Mouse (Mus musculus) kidney, embryonic 15.5 days (tissue): ENCODE results near the gene Rps10. TPM values are rescaled to one million over a fixed set of nuclear protein-coding genes. Genes with fewer than 3 reads are reported as not detected.

ENCODE experiments used
- ATAC-seq: fragments of 200-750 bp; cut with Nextera tagmentation; replicated peaks from 2 replicates; pipeline ENCODE4 v1.8.0; 2017; ENCODE audit warnings: moderate TSS enrichment; ENCODE audit not compliant: low FRiP score
- H3K27ac ChIP-seq: fragments of 300-500 bp; sonication (generic); 2 replicates; pipeline ENCODE4 v1.5.1; 2015; ENCODE audit warnings: mild to moderate bottlenecking, inconsistent platforms
- H3K27me3 ChIP-seq: fragments of 300-500 bp; sonication (generic); 2 replicates; pipeline ENCODE4 v1.6.1; 2015; ENCODE audit warnings: inconsistent platforms
- H3K36me3 ChIP-seq: fragments of 300-500 bp; sonication (generic); 2 replicates; pipeline ENCODE4 v1.6.1; 2015; ENCODE audit warnings: inconsistent platforms
- H3K4me1 ChIP-seq: fragments of 300-500 bp; sonication (generic); 2 replicates; pipeline ENCODE4 v1.6.1; 2015; ENCODE audit warnings: inconsistent platforms
- H3K4me2 ChIP-seq: fragments of 300-500 bp; sonication (generic); 2 replicates; pipeline ENCODE4 v1.6.1; 2015; ENCODE audit warnings: moderate library complexity, mild to moderate bottlenecking, inconsistent platforms
- H3K4me3 ChIP-seq: fragments of 300-500 bp; sonication (generic); replicated peaks from 2 replicates; pipeline ENCODE4 v1.5.1; 2015; ENCODE audit warnings: mild to moderate bottlenecking, inconsistent platforms
- H3K9ac ChIP-seq: fragments of 300-500 bp; sonication (generic); 2 replicates; pipeline ENCODE4 v1.6.1; 2015; ENCODE audit warnings: mild to moderate bottlenecking, inconsistent platforms
- H3K9me3 ChIP-seq: fragments of 300-500 bp; sonication (generic); replicated peaks from 2 replicates; pipeline ENCODE4 v1.6.1; 2016; ENCODE audit warnings: inconsistent platforms
- WGBS: fragments of 180-500 bp; shearing (Covaris S2); methylation state at CpG from one replicate; pipeline ENCODE4 v1.1.7; 2015; ENCODE audit warnings: mixed read lengths; 5-methylcytosine and 5-hydroxymethylcytosine counted together
- polyA plus RNA-seq: library from polyadenylated mRNA; unstranded; fragments of >200 nt; fragmentation: Nextera tagmentation; extraction: Ambion mirVana; gene quantifications from 2 replicates; pipeline ENCODE4 v1.2.1, GENCODE M21; 2015

Rps10 gene
- polyA plus RNA-seq, 1 experiment from 2014 or later, result 973 TPM

DNA sequence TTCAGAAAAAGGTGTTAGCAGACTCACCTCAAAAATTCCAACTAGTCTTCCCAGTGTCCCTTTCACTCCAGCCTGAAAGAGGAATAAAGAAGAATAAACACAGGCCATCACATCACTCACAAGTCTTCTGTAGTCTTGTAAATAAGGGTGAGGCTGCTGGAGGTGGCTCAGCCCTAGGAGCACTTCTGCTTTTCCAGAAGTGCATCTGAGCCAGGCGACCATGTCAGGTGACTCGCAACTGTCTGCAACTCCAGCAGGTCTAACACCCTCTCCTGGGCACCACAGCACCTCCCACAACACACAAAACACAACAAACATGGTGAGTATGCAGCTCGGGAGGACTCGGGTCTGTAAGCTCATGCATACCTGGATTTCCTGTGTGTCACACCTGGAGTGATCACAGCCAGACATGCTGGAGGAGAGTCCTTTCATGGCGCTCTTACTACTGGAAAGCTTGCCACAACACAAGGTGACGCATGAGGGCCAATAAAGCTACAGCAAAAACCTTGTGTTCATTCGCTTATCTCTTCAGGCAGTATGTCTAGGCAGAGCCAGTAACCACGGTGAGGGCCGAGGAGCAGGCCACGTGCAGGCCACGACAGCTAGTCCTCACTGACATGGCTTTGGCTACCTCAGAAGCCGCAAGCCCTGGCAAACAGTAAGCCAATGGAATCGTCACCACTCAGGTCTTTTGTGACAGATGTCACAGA, 53.1 kb downstream of the Rps10 start:
- peaks cover 15% of the 10 kb centered on the region for H3K4me1 ChIP-seq
- no peak overlapping the region for H3K27ac ChIP-seq
- no peaks in the 10 kb centered on the region for H3K27me3 ChIP-seq
- no peaks in the 10 kb centered on the region for H3K9me3 ChIP-seq
- peaks cover 72% of the 10 kb centered on the region for H3K36me3 ChIP-seq
- ATAC-seq, result no peak
- WGBS, result 90% methylated on average over 13 of the region's 13 CpGs
- H3K4me2 ChIP-seq, result no peak overlapping the region
- no peak overlapping the region for H3K9ac ChIP-seq
- H3K4me3 ChIP-seq, result no peak overlapping the region

Other genes with a start within 250 kb of the Rps10 start
- 1.0 and 1.2 TPM in 2 replicates for gene Grm4, start 115.3 kb downstream of the Rps10 start, polyA plus RNA-seq
- gene Hmga1, start 80.2 kb downstream of the Rps10 start, polyA plus RNA-seq, result 250 and 269 TPM in 2 replicates
- 14.1 and 17.3 TPM in 2 replicates for gene AI413582, start 70.9 kb downstream of the Rps10 start, polyA plus RNA-seq
- 75.2 and 81.5 TPM in 2 replicates for gene Nudt3, start 13.2 kb downstream of the Rps10 start, polyA plus RNA-seq
- not detected in 2 replicates for gene RPS10-NUDT3, start 1.4 kb downstream of the Rps10 start, polyA plus RNA-seq
- 0.99 and 1.5 TPM in 2 replicates for gene Pacsin1, start 18.8 kb upstream of the Rps10 start, polyA plus RNA-seq
- gene Spdef, start 92.3 kb upstream of the Rps10 start, polyA plus RNA-seq, result 0.16 and 1.4 TPM in 2 replicates
- 16.7 and 16.8 TPM in 2 replicates for gene D17Wsu92e, start 184.0 kb upstream of the Rps10 start, polyA plus RNA-seq
- gene Snrpc, start 201.5 kb upstream of the Rps10 start, polyA plus RNA-seq, result 330 and 331 TPM in 2 replicates
- 6.1 and 7.9 TPM in 2 replicates for gene Uhrf1bp1, start 219.8 kb upstream of the Rps10 start, polyA plus RNA-seq